Mouse (Mus musculus): ENCODE measurements around the gene Hist1h2ae. TPM values are rescaled to one million over a fixed set of nuclear protein-coding genes. Genes with fewer than 3 reads are reported as not detected.
"Not testable (repeated sequence)": the region's sequence is repeated elsewhere in the genome, so short reads cannot be mapped to it uniquely, and the experiment has no call there.

Hist1h2ae gene
- polyA plus RNA-seq, 1 experiment from 2014 or later: 7.9 TPM

DNA sequence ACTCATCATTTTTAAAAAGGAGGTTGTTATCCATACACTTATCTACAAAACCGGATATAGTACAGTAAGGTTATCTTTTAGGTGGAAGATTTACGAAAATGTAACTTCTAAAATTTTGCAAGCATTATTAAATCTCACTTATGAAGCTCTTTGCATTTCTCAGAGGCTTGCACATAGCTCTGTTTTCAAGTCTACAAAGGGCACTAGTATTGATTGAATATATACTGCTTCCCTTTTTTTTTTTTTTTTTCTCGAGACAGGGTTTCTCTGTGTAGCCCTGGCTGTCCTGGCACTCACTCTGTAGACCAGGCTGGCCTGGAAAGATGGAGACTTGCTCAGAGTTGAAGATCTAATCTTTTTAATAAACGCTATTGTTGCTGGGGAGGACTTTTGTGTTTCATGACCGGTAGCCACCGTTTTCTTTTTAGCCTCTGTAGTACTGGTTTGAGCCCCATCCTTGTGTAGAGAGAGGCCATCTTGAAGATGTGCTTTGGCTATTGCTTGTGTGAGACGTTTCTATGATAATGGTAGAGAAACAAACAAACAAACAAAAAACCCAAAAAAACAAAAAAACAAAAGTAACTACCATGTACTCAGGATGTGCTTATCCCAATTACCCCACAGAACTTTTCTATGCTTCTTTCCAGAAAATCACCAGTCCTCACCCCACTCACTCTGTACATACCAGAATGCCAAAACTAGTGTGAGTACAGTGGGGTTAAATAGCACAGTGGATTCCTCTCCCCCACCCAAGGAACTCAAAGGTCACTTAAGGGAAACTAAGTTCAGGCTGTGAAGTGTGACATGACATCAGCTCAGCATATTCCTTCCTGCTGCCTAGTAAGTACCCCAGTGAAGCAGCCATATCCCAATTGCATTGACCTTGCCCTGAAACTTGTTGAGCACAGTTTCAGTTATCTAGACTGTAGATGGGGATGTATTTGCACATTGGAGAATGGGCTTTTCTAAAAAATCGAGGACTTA is 18.8 kb downstream of the Hist1h2ae start:
- Histone ChIP-seq H3K27me3 (replicated peaks; ENCODE audit: insufficient read depth, low read length) (no peaks in the 10 kb centered on the region), H3K4me2 (replicated peaks; ENCODE audit: low read depth, low read length) (peak overlapping the region; percentile 59), H3K9me3 (ENCODE audit: low read length) (no peaks in the 10 kb centered on the region), H3K4me3 (ENCODE audit: low read depth, low read length) (peak overlapping the region; percentile 41), H3K4me1 (ENCODE audit: insufficient read depth, low read depth, low read length) (no peaks in the 10 kb centered on the region), H3K36me3 (ENCODE audit: insufficient read depth, low read length) (no peaks in the 10 kb centered on the region), H3K27ac (ENCODE audit: low read length) (peak overlapping the region; percentile 75; the same call in 1 of the 2 replicates), H3K9ac (replicated peaks; ENCODE audit: low read depth) (no peak overlapping the region)
- WGBS: 38% methylated on average over 8 of the region's 8 CpGs
- TF ChIP-seq EP300 (IDR thresholded peaks at IDR 0.05): no peak
- TF ChIP-seq CTCF (IDR thresholded peaks at IDR 0.05): no peak
- no peak for ATAC-seq
- peak; percentile 4 for DNase-seq (ENCODE audit: low spot score)

DNA sequence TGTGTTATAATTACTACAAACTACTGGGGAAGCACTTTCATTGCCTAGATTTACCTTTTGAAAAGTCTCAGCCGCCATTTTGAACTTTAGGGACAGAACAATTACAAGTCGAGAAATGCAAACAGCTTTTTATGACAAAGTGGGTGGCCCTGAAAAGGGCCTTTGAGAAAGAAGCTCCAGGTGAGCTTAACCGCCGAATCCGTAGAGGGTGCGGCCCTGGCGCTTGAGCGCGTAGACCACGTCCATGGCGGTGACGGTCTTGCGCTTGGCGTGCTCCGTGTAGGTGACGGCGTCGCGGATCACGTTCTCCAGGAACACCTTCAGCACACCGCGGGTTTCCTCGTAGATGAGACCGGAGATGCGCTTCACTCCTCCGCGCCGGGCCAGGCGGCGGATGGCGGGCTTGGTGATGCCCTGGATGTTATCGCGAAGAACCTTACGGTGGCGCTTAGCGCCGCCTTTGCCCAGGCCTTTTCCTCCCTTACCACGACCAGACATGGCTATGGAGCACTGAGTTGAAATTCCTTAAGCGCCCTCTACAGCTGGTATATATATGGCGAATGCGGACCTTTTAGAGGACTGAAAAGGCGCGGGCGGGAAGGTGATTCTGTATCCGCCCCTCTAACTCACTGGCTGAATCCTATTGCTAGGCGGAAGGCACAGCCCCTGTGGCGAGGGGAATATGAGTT is 19.7 kb downstream of the Hist1h2ae start, which contains the start of gene Hist1h4f:
Gene Hist1h4f, minus strand, starts transcription at position 503 of the 689 bp plus-strand sequence.
- peak within 1 kb of the TSS; percentile 59 for H3K4me2 ChIP-seq (replicated peaks; ENCODE audit: low read depth, low read length)
- H3K4me1 ChIP-seq (ENCODE audit: insufficient read depth, low read depth, low read length); H3K9me3 ChIP-seq (ENCODE audit: low read length); H3K36me3 ChIP-seq (ENCODE audit: insufficient read depth, low read length); H3K27me3 ChIP-seq (replicated peaks; ENCODE audit: insufficient read depth, low read length): not testable (repeated sequence)
- peak; percentile 89 for TF ChIP-seq EP300 (IDR thresholded peaks at IDR 0.05)
- TF ChIP-seq CTCF (IDR thresholded peaks at IDR 0.05): peak; percentile 66
- peak within 1 kb of the TSS; percentile 41 for H3K4me3 ChIP-seq (ENCODE audit: low read depth, low read length)
- ATAC-seq: peak; percentile 77
- peak within 1 kb of the TSS; percentile 43 for H3K9ac ChIP-seq (replicated peaks; ENCODE audit: low read depth)
- DNase-seq (ENCODE audit: low spot score): peak; percentile 97
- peak within 1 kb of the TSS; percentile 75 for H3K27ac ChIP-seq (ENCODE audit: low read length)
- under 1% methylated on average over 47 of the region's 47 CpGs for WGBS

DNA sequence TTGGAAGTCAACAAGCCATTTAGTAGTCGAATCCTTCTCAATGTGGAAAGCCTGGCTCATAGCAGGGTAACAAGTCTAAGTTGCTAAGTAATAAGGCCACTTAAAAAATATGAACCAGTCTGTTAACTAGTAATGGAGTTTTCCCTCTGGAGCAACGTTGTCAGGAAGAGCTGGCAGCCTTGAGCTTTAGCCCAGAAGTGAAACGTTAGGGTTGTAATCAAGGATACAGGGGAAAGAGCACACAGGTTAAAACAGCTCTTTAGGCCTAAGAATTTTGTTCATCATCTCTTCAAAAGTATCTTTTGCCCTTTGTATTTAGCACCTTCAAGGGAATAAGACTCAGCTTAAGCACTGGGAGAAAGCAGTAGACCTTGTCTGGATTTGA is 20.3 kb downstream of the Hist1h2ae start:
- H3K4me3 ChIP-seq (ENCODE audit: low read depth, low read length): peak overlapping the region; percentile 41
- H3K9me3 ChIP-seq (ENCODE audit: low read length): no peaks in the 10 kb centered on the region
- TF ChIP-seq CTCF (IDR thresholded peaks at IDR 0.05) (no peak), EP300 (IDR thresholded peaks at IDR 0.05) (no peak)
- no peaks in the 10 kb centered on the region for H3K4me1 ChIP-seq (ENCODE audit: insufficient read depth, low read depth, low read length)
- peak overlapping the region; percentile 75 for H3K27ac ChIP-seq (ENCODE audit: low read length)
- no peaks in the 10 kb centered on the region for H3K27me3 ChIP-seq (replicated peaks; ENCODE audit: insufficient read depth, low read length)
- DNase-seq (ENCODE audit: low spot score) (no peak), ATAC-seq (no peak)
- 0% methylated on average over 3 of the region's 3 CpGs for WGBS
- H3K36me3 ChIP-seq (ENCODE audit: insufficient read depth, low read length): no peaks in the 10 kb centered on the region
- no peak overlapping the region for H3K9ac ChIP-seq (replicated peaks; ENCODE audit: low read depth)
- H3K4me2 ChIP-seq (replicated peaks; ENCODE audit: low read depth, low read length): peak overlapping the region; percentile 59

DNA sequence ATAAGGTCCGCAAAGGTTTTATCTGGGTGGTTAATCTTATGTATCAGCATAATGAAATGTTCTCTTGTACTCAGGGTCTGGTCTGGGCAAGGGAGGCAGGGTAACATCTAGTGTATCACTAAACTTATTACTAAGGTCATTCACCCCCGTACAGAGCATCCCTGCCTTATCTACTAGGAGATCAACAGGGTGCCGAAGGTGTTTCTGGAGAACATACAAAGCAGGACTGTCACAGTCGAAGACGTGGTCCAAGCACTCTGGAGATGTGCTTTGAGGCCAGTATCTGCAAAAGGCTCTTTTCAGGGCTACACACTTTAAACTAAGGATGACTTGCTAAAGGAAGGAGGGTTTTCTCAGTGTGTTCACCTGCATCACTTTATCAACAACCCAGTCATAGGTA is 24.3 kb downstream of the Hist1h2ae start:
- Histone ChIP-seq H3K9ac (replicated peaks; ENCODE audit: low read depth) (no peak overlapping the region), H3K36me3 (ENCODE audit: insufficient read depth, low read length) (no peaks in the 10 kb centered on the region), H3K4me2 (replicated peaks; ENCODE audit: low read depth, low read length) (no peak overlapping the region), H3K4me1 (ENCODE audit: insufficient read depth, low read depth, low read length) (no peaks in the 10 kb centered on the region), H3K27me3 (replicated peaks; ENCODE audit: insufficient read depth, low read length) (no peaks in the 10 kb centered on the region), H3K4me3 (ENCODE audit: low read depth, low read length) (no peak overlapping the region), H3K27ac (ENCODE audit: low read length) (no peak overlapping the region), H3K9me3 (ENCODE audit: low read length) (no peaks in the 10 kb centered on the region)
- TF ChIP-seq EP300 (IDR thresholded peaks at IDR 0.05) (no peak), CTCF (IDR thresholded peaks at IDR 0.05) (no peak)
- ATAC-seq: no peak
- 49% methylated on average over 5 of the region's 5 CpGs for WGBS
- DNase-seq (ENCODE audit: low spot score): no peak

DNA sequence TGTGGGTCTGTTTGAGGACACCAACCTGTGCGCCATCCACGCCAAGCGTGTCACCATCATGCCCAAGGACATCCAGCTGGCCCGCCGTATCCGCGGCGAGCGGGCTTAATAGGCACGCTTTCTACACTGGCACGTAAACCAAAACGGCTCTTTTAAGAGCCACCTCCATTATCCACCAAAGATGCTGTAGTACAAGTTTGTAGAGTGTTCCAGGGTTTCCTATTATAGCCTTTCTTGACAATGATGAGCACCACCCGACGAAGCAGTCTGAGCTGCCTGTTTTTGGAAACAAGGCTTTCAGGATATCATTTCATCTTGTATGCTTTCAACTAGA is 26.3 kb downstream of the Hist1h2ae start:
- not testable (repeated sequence) for H3K9ac ChIP-seq (replicated peaks; ENCODE audit: low read depth); ATAC-seq

More for the DNA sequence above, 26.3 kb downstream of the Hist1h2ae start:
- not testable (repeated sequence) for H3K27ac ChIP-seq (ENCODE audit: low read length); DNase-seq (ENCODE audit: low spot score); H3K27me3 ChIP-seq (replicated peaks; ENCODE audit: insufficient read depth, low read length); H3K4me1 ChIP-seq (ENCODE audit: insufficient read depth, low read depth, low read length); H3K36me3 ChIP-seq (ENCODE audit: insufficient read depth, low read length); H3K9me3 ChIP-seq (ENCODE audit: low read length)
- H3K4me3 ChIP-seq (ENCODE audit: low read depth, low read length): peak overlapping the region; percentile 49
- WGBS: under 1% methylated on average over 11 of the region's 14 CpGs
- peak overlapping the region; percentile 63 for H3K4me2 ChIP-seq (replicated peaks; ENCODE audit: low read depth, low read length)

Data from lung, postnatal 0 days (tissue).